Mouse (Mus musculus): ENCODE data around the gene Adcy2. TPM values are rescaled to one million over a fixed set of nuclear protein-coding genes. Genes with fewer than 3 reads are reported as not detected.

Adcy2 gene
- polyA plus RNA-seq, 1 experiment, result not detected

DNA sequence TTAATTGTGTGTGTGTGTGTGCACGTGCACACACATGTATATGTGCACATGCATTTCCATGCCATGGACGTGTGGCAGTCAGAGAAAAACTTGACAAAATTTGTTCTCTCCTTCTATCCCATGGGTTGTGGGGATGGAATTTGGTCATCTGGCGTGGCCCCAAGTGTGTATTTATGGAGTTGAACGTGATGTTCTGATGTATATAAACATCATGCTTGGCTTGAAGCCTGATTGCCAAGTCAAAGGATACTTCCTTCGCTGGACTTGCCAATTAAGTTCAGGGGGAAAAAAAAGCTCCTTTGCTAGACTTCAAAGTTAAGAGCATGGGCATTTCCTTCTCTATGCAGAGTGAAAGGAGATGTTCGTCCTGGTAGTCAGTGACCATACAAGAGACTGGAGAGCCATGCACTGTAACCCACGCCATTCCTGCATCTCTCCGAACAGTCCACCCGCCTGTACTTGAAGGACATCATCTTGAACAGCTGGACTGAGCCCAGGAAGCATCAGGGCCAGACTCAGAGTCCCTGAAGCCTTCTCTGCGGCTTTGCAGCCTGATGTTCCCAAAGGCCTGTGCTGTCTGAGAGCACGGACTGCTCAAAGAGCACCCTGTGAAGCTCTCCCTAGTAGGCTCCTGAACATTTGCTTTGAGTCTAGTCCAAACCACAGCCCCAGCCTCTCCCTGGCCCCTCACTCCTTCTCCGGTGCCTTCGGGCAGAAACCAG lies 178.3 kb downstream of the Adcy2 start:
- H3K4me3 ChIP-seq (ENCODE audit: insufficient read depth, poor library complexity, severe bottlenecking), result no peak overlapping the region

DNA sequence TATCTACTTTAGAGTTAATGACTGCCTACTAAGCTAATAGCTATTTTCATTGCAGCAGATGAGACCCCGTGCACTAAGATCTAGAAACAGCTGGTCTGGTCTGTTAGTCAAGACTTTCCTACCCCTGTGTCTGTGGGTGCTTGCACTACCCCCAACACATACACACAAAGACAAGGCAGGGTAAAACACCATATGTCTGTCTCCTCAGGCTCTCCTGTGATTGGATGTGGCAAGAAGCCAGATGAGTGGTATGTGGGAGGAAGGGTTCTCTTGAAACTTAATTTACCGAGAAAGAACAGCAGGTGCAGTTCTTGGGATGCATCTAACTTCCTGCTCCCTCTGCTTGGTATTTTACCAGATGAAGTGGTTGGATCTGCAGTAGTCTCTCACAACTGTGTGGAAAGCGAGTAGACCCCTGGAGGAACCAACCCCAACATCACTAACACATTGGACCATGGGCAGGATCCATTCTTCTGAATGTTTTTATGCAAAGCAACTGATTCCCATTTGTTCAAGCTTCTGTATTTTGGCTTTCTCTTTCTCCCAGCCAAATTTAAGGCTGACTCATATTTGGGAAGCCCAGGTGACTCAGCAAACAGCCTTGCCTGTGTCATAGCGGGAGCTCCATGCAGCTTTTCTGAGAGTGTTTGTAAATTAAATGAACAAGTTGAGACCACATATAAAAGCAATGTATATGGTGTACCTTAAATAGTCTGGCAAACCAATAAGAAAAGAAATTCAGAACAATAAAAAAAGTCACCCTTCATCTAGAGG lies 183.4 kb downstream of the Adcy2 start:
- Histone ChIP-seq H3K36me3 (ENCODE audit: control insufficient read depth, insufficient read depth) (no peaks in the 10 kb centered on the region), H3K79me3 (ENCODE audit: low read depth) (no peaks in the 10 kb centered on the region), H3K79me2 (ENCODE audit: control insufficient read depth, insufficient read depth) (no peaks in the 10 kb centered on the region), H3K27me3 (ENCODE audit: control insufficient read depth, insufficient read depth, insufficient read length) (no peaks in the 10 kb centered on the region), H3ac (ENCODE audit: control insufficient read depth, insufficient read length, low read depth) (no peak overlapping the region), H3K4me3 (ENCODE audit: insufficient read depth, poor library complexity, severe bottlenecking) (no peak overlapping the region)
- TF ChIP-seq USF1 (IDR thresholded peaks at IDR 0.05; ENCODE audit: low read depth) (no peak), FOSL1 (IDR thresholded peaks at IDR 0.05; ENCODE audit: insufficient read depth, low read length, poor library complexity, severe bottlenecking) (no peak), MYOG (IDR thresholded peaks at IDR 0.05; ENCODE audit: control insufficient read depth, extremely low read depth, insufficient read length) (no peak), CEBPB (IDR thresholded peaks at IDR 0.05; ENCODE audit: low read depth) (no peak), MAX (IDR thresholded peaks at IDR 0.05) (no peak), MYOD1 (IDR thresholded peaks at IDR 0.05; ENCODE audit: control insufficient read depth, insufficient read length, low read depth) (no peak), CTCF (IDR thresholded peaks at IDR 0.05; ENCODE audit: control insufficient read depth, insufficient read depth, insufficient read length) (no peak)

More for the DNA sequence above, 178.3 kb downstream of the Adcy2 start:
- Histone ChIP-seq H3ac (ENCODE audit: control insufficient read depth, insufficient read length, low read depth) (no peak overlapping the region), H3K27me3 (ENCODE audit: control insufficient read depth, insufficient read depth, insufficient read length) (no peaks in the 10 kb centered on the region), H3K36me3 (ENCODE audit: control insufficient read depth, insufficient read depth) (no peaks in the 10 kb centered on the region), H3K79me2 (ENCODE audit: control insufficient read depth, insufficient read depth) (no peaks in the 10 kb centered on the region), H3K79me3 (ENCODE audit: low read depth) (no peaks in the 10 kb centered on the region)
- TF ChIP-seq CTCF (IDR thresholded peaks at IDR 0.05; ENCODE audit: control insufficient read depth, insufficient read depth, insufficient read length), result no peak

DNA sequence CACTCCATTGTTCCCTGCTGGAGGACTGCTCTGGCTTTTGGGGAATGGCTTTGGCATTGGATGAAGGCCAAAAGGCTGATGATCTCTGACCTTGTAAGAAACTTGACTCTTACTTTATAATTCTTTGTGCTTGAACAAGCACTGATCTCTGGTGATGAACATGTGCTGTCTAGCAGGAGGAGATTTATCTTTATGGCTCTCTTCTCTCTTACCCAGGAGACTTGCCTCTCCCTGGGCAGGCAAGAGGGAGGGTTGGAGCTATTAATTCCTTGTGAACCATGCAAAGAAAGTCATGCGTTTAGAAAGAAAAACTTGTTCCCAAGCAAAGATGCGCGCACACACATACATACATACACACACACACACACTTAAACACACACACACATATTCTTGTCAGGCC lies 188.2 kb downstream of the Adcy2 start:
- Histone ChIP-seq H3K4me3 (ENCODE audit: insufficient read depth, poor library complexity, severe bottlenecking) (no peak overlapping the region), H3ac (ENCODE audit: control insufficient read depth, insufficient read length, low read depth) (no peak overlapping the region), H3K79me2 (ENCODE audit: control insufficient read depth, insufficient read depth) (no peaks in the 10 kb centered on the region), H3K27me3 (ENCODE audit: control insufficient read depth, insufficient read depth, insufficient read length) (no peaks in the 10 kb centered on the region), H3K36me3 (ENCODE audit: control insufficient read depth, insufficient read depth) (no peaks in the 10 kb centered on the region), H3K79me3 (ENCODE audit: low read depth) (no peaks in the 10 kb centered on the region)
- no peak for TF ChIP-seq CEBPB (IDR thresholded peaks at IDR 0.05; ENCODE audit: low read depth)
- no peak for TF ChIP-seq MAX (IDR thresholded peaks at IDR 0.05)
- no peak for TF ChIP-seq USF1 (IDR thresholded peaks at IDR 0.05; ENCODE audit: low read depth)
- no peak for TF ChIP-seq MYOG (IDR thresholded peaks at IDR 0.05; ENCODE audit: control insufficient read depth, extremely low read depth, insufficient read length)
- no peak for TF ChIP-seq FOSL1 (IDR thresholded peaks at IDR 0.05; ENCODE audit: insufficient read depth, low read length, poor library complexity, severe bottlenecking)
- no peak for TF ChIP-seq MYOD1 (IDR thresholded peaks at IDR 0.05; ENCODE audit: control insufficient read depth, insufficient read length, low read depth)
- TF ChIP-seq CTCF (IDR thresholded peaks at IDR 0.05; ENCODE audit: control insufficient read depth, insufficient read depth, insufficient read length), result no peak

GRCm38 (mm10) chr13:68799777-68800176 lies 199.6 kb downstream of the Adcy2 start:
- no peak overlapping the region for H3K4me3 ChIP-seq (ENCODE audit: insufficient read depth, poor library complexity, severe bottlenecking)
- H3K36me3 ChIP-seq (ENCODE audit: control insufficient read depth, insufficient read depth), result no peaks in the 10 kb centered on the region
- H3K79me2 ChIP-seq (ENCODE audit: control insufficient read depth, insufficient read depth), result no peaks in the 10 kb centered on the region
- no peaks in the 10 kb centered on the region for H3K79me3 ChIP-seq (ENCODE audit: low read depth)
- TF ChIP-seq CTCF (IDR thresholded peaks at IDR 0.05; ENCODE audit: control insufficient read depth, insufficient read depth, insufficient read length), result no peak
- no peak for TF ChIP-seq FOSL1 (IDR thresholded peaks at IDR 0.05; ENCODE audit: insufficient read depth, low read length, poor library complexity, severe bottlenecking)
- TF ChIP-seq CEBPB (IDR thresholded peaks at IDR 0.05; ENCODE audit: low read depth), result no peak
- no peak for TF ChIP-seq MYOG (IDR thresholded peaks at IDR 0.05; ENCODE audit: control insufficient read depth, extremely low read depth, insufficient read length)
- TF ChIP-seq USF1 (IDR thresholded peaks at IDR 0.05; ENCODE audit: low read depth), result no peak
- TF ChIP-seq MYOD1 (IDR thresholded peaks at IDR 0.05; ENCODE audit: control insufficient read depth, insufficient read length, low read depth), result no peak
- no peak for TF ChIP-seq MAX (IDR thresholded peaks at IDR 0.05)
- no peak overlapping the region for H3ac ChIP-seq (ENCODE audit: control insufficient read depth, insufficient read length, low read depth)
- H3K27me3 ChIP-seq (ENCODE audit: control insufficient read depth, insufficient read depth, insufficient read length), result no peaks in the 10 kb centered on the region

GRCm38 (mm10) chr13:68793286-68793685 lies 206.1 kb downstream of the Adcy2 start:
- H3ac ChIP-seq (ENCODE audit: control insufficient read depth, insufficient read length, low read depth), result no peak overlapping the region
- no peak for TF ChIP-seq MAX (IDR thresholded peaks at IDR 0.05)
- no peak for TF ChIP-seq CTCF (IDR thresholded peaks at IDR 0.05; ENCODE audit: control insufficient read depth, insufficient read depth, insufficient read length)
- TF ChIP-seq MYOD1 (IDR thresholded peaks at IDR 0.05; ENCODE audit: control insufficient read depth, insufficient read length, low read depth), result no peak
- TF ChIP-seq FOSL1 (IDR thresholded peaks at IDR 0.05; ENCODE audit: insufficient read depth, low read length, poor library complexity, severe bottlenecking), result no peak
- TF ChIP-seq MYOG (IDR thresholded peaks at IDR 0.05; ENCODE audit: control insufficient read depth, extremely low read depth, insufficient read length), result no peak
- no peak for TF ChIP-seq USF1 (IDR thresholded peaks at IDR 0.05; ENCODE audit: low read depth)
- TF ChIP-seq CEBPB (IDR thresholded peaks at IDR 0.05; ENCODE audit: low read depth), result no peak
- no peaks in the 10 kb centered on the region for H3K79me2 ChIP-seq (ENCODE audit: control insufficient read depth, insufficient read depth)
- H3K4me3 ChIP-seq (ENCODE audit: insufficient read depth, poor library complexity, severe bottlenecking), result no peak overlapping the region
- H3K27me3 ChIP-seq (ENCODE audit: control insufficient read depth, insufficient read depth, insufficient read length), result no peaks in the 10 kb centered on the region
- no peaks in the 10 kb centered on the region for H3K79me3 ChIP-seq (ENCODE audit: low read depth)
- H3K36me3 ChIP-seq (ENCODE audit: control insufficient read depth, insufficient read depth), result no peaks in the 10 kb centered on the region
